Mouse (Mus musculus) hindbrain, embryonic 16.5 days (tissue): ENCODE results near the gene Map1lc3b. TPM values are rescaled to one million over a fixed set of nuclear protein-coding genes. Genes with fewer than 3 reads are reported as not detected.

ENCODE experiments used
- ATAC-seq: fragments of 200-750 bp; cut with Nextera tagmentation; 2 replicates; pipeline ENCODE4 v1.8.0; 2017; ENCODE audit warnings: moderate TSS enrichment, moderate library complexity
- H3K27ac ChIP-seq: fragments of 300-500 bp; sonication (generic); 2 replicates; pipeline ENCODE4 v1.5.1; 2014; ENCODE audit warnings: low read depth, mild to moderate bottlenecking, control low read depth, low read length, moderate library complexity
- H3K27me3 ChIP-seq: fragments of 300-500 bp; sonication (generic); replicated peaks from 2 replicates; pipeline ENCODE4 v1.6.1; 2014; ENCODE audit warnings: low read length; ENCODE audit not compliant: control insufficient read depth, insufficient read depth
- H3K36me3 ChIP-seq: fragments of 300-500 bp; sonication (generic); 2 replicates; pipeline ENCODE4 v1.6.1; 2014; ENCODE audit warnings: mild to moderate bottlenecking, low read length, moderate library complexity, mixed read lengths; ENCODE audit not compliant: control insufficient read depth, insufficient read depth
- H3K4me1 ChIP-seq: fragments of 300-500 bp; sonication (generic); 2 replicates; pipeline ENCODE4 v1.6.1; 2014; ENCODE audit warnings: low read depth, low read length; ENCODE audit not compliant: control insufficient read depth, insufficient read depth
- H3K4me2 ChIP-seq: fragments of 300-500 bp; sonication (generic); 2 replicates; pipeline ENCODE4 v1.6.1; 2014; ENCODE audit warnings: mild to moderate bottlenecking, low read length, control low read depth, moderate library complexity
- H3K4me3 ChIP-seq: fragments of 300-500 bp; sonication (generic); 2 replicates; pipeline ENCODE4 v1.5.1; 2014; ENCODE audit warnings: mild to moderate bottlenecking, low read length, control low read depth, moderate library complexity
- H3K9ac ChIP-seq: fragments of 300-500 bp; sonication (generic); 2 replicates; pipeline ENCODE4 v1.6.1; 2014; ENCODE audit warnings: low read depth, mild to moderate bottlenecking, control low read depth, low read length, moderate library complexity
- H3K9me3 ChIP-seq: fragments of 300-500 bp; sonication (generic); 2 replicates; pipeline ENCODE4 v1.6.1; 2014; ENCODE audit warnings: mild to moderate bottlenecking, low read length, moderate library complexity; ENCODE audit not compliant: control insufficient read depth
- WGBS: fragments of 180-500 bp; shearing (Covaris S2); extraction: QIAGEN DNeasy Blood & Tissue Kit; methylation state at CpG from one replicate; pipeline ENCODE4 v1.1.7; 2014; 5-methylcytosine and 5-hydroxymethylcytosine counted together
- polyA plus RNA-seq: library from polyadenylated mRNA; unstranded; fragments of >200 nt; fragmentation: Nextera tagmentation; extraction: Ambion mirVana; gene quantifications from 2 replicates; pipeline ENCODE4 v1.2.1, GENCODE M21; 2015

Gene Map1lc3b
- polyA plus RNA-seq, 1 experiment from 2014 or later = 365 TPM

DNA sequence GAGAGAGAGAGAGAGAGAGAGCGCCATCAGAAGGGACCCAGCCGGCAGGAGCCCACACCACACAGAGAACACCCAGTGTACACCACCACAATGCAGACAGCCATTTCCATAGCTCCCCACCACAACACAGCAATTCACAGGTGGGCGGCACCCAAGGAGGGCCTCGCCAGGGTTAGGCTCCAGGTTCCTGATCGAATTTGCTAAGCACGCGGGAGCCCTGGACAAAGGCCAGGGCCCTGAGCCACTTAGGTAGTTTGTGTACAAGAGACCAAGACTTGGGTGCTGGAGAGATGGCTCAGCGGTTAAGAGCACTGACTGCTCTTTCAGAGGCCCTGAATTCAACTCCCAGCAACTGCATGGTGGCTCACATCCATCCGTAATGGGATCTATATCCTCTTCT is 37.7 kb upstream of the Map1lc3b start:
- Histone ChIP-seq H3K36me3 (peaks cover 35% of the 10 kb centered on the region), H3K4me2 (no peak overlapping the region), H3K9ac (no peak overlapping the region), H3K4me1 (no peaks in the 10 kb centered on the region), H3K27me3 (no peaks in the 10 kb centered on the region), H3K4me3 (no peak overlapping the region), H3K9me3 (no peaks in the 10 kb centered on the region), H3K27ac (no peak overlapping the region)
- ATAC-seq = no peak
- WGBS = 88% methylated on average over 9 of the region's 9 CpGs

DNA sequence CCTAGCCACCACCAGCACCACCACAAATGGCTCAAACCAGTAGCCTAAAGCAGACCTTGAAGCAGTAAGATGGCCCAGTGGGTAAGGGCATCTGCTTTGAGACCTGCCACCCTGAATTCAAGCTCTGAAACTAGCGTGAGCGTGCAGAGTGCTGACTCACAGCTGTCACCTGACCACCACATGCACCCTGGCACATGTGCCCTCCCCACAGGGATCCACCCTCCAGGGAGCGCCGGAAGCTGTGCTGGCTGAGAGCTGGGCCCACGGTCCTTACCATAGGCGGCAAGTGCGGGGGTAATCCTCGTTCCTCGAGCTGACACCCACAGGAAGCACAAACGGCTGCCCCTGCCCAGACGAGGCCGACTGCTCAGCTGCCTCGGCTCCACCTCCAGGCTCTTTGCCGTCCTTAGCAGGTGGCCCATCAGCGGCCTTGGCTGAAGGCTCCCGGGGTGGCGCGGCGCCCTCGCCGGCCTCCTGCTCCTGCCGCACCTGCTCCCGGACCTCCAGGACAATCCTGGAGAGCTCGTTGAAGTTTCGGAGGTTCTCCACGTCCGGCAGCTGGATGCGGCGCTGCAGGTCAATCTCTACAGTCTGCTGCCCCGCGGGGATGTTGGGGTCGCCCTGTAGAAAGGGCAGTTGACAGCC is 36.2 kb upstream of the Map1lc3b start:
- H3K4me1 ChIP-seq = no peaks in the 10 kb centered on the region
- no peaks in the 10 kb centered on the region for H3K27me3 ChIP-seq
- no peak overlapping the region for H3K27ac ChIP-seq
- no peak overlapping the region for H3K4me3 ChIP-seq
- 93% methylated on average over 32 of the region's 32 CpGs for WGBS
- no peak for ATAC-seq
- H3K9me3 ChIP-seq = no peaks in the 10 kb centered on the region
- H3K4me2 ChIP-seq = no peak overlapping the region
- H3K36me3 ChIP-seq = peaks cover 46% of the 10 kb centered on the region
- no peak overlapping the region for H3K9ac ChIP-seq

GRCm38 (mm10) chr8:121557746-121558145 is 32.4 kb upstream of the Map1lc3b start:
- H3K9me3 ChIP-seq = no peaks in the 10 kb centered on the region
- no peak overlapping the region for H3K4me3 ChIP-seq
- H3K4me1 ChIP-seq = no peaks in the 10 kb centered on the region
- no peaks in the 10 kb centered on the region for H3K27me3 ChIP-seq
- whole genome bisulfite sequencing = 91% methylated on average over 11 of the region's 11 CpGs
- H3K9ac ChIP-seq = no peak overlapping the region
- H3K4me2 ChIP-seq = no peak overlapping the region
- H3K36me3 ChIP-seq = peaks cover 35% of the 10 kb centered on the region
- ATAC-seq = no peak
- H3K27ac ChIP-seq = no peak overlapping the region

- WGBS = 90% methylated on average over 16 of the region's 16 CpGs
- peaks cover 29% of the 10 kb centered on the region for H3K36me3 ChIP-seq
Observed at GRCm38 (mm10) chr8:121558538-121558937, 31.6 kb upstream of the Map1lc3b start.

DNA sequence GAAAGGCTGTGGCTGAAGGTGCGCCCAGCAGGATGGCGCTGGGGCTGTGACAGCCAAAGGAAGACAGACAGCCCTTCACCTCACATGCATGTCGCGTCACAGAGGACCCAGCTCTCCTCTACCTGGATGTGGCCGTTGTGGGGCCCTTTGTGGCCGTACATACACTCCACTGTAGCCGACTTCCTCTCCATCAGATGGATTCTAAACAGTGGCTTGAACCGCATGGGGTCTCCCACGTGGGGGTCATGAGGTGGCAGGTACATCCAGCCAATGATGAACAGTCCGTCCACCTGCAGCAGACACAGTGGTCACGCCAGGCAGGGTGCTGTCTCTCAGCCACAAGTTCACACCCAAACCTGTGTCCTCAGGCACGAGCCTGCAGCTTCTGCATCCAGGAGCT is 30.4 kb upstream of the Map1lc3b start:
- 87% methylated on average over 11 of the region's 12 CpGs for WGBS
- no peaks in the 10 kb centered on the region for H3K9me3 ChIP-seq
- H3K27me3 ChIP-seq = no peaks in the 10 kb centered on the region

More at GRCm38 (mm10) chr8:121558538-121558937, 31.6 kb upstream of the Map1lc3b start:
- H3K27ac ChIP-seq = no peak overlapping the region
- H3K27me3 ChIP-seq = no peaks in the 10 kb centered on the region
- no peak overlapping the region for H3K4me3 ChIP-seq
- no peak overlapping the region for H3K4me2 ChIP-seq
- H3K4me1 ChIP-seq = no peaks in the 10 kb centered on the region
- no peak for ATAC-seq
- no peaks in the 10 kb centered on the region for H3K9me3 ChIP-seq
- no peak overlapping the region for H3K9ac ChIP-seq

GRCm38 (mm10) chr8:121560432-121561100 is 29.6 kb upstream of the Map1lc3b start:
- H3K27me3 ChIP-seq = no peaks in the 10 kb centered on the region
- no peak overlapping the region for H3K27ac ChIP-seq
- H3K4me3 ChIP-seq = no peak overlapping the region
- 95% methylated on average over 6 of the region's 7 CpGs for WGBS
- H3K4me1 ChIP-seq = no peaks in the 10 kb centered on the region
- no peaks in the 10 kb centered on the region for H3K9me3 ChIP-seq
- no peak overlapping the region for H3K4me2 ChIP-seq
- H3K36me3 ChIP-seq = peaks cover 22% of the 10 kb centered on the region
- no peak for ATAC-seq
- no peak overlapping the region for H3K9ac ChIP-seq

More for the DNA sequence above, 30.4 kb upstream of the Map1lc3b start:
- Histone ChIP-seq H3K4me2 (no peak overlapping the region), H3K36me3 (peaks cover 22% of the 10 kb centered on the region), H3K4me1 (no peaks in the 10 kb centered on the region), H3K27ac (no peak overlapping the region), H3K4me3 (no peak overlapping the region), H3K9ac (no peak overlapping the region)
- no peak for ATAC-seq

- peaks cover 22% of the 10 kb centered on the region for H3K36me3 ChIP-seq
- H3K9ac ChIP-seq = no peak overlapping the region
- no peaks in the 10 kb centered on the region for H3K27me3 ChIP-seq
- H3K4me1 ChIP-seq = no peaks in the 10 kb centered on the region
- no peak overlapping the region for H3K4me2 ChIP-seq
- no peak for ATAC-seq
- H3K4me3 ChIP-seq = no peak overlapping the region
- H3K9me3 ChIP-seq = no peaks in the 10 kb centered on the region
- 79% methylated on average over 16 of the region's 16 CpGs for WGBS
- H3K27ac ChIP-seq = no peak overlapping the region
Observed at GRCm38 (mm10) chr8:121561636-121562345, 28.4 kb upstream of the Map1lc3b start.

- H3K27ac ChIP-seq = no peak overlapping the region
- no peaks in the 10 kb centered on the region for H3K27me3 ChIP-seq
- no peaks in the 10 kb centered on the region for H3K4me1 ChIP-seq
- WGBS = 76% methylated on average over 9 of the region's 9 CpGs
- H3K9me3 ChIP-seq = no peaks in the 10 kb centered on the region
- peaks cover 21% of the 10 kb centered on the region for H3K36me3 ChIP-seq
- H3K4me2 ChIP-seq = no peak overlapping the region
- no peak overlapping the region for H3K4me3 ChIP-seq
- H3K9ac ChIP-seq = no peak overlapping the region
- no peak for ATAC-seq
Observed at GRCm38 (mm10) chr8:121562941-121563351, 27.2 kb upstream of the Map1lc3b start.

GRCm38 (mm10) chr8:121563701-121564100 is 26.5 kb upstream of the Map1lc3b start:
- Histone ChIP-seq H3K4me1 (no peaks in the 10 kb centered on the region), H3K27me3 (no peaks in the 10 kb centered on the region), H3K4me2 (no peak overlapping the region), H3K9ac (no peak overlapping the region), H3K36me3 (peaks cover 13% of the 10 kb centered on the region), H3K4me3 (no peak overlapping the region), H3K27ac (no peak overlapping the region), H3K9me3 (no peaks in the 10 kb centered on the region)
- ATAC-seq = no peak
- 70% methylated on average over 6 of the region's 6 CpGs for WGBS
